Mouse (Mus musculus): ENCODE results near the gene Cinp. TPM values are rescaled to one million over a fixed set of nuclear protein-coding genes. Genes with fewer than 3 reads are reported as not detected.
A peak's percentile ranks its signal among the peaks of the same experiment; 100 is the strongest.

Gene Cinp
- polyA plus RNA-seq (2016; fragmentation: Nextera tagmentation; extraction: Ambion mirVana) = 67.3 and 77.2 TPM in 2 replicates

DNA sequence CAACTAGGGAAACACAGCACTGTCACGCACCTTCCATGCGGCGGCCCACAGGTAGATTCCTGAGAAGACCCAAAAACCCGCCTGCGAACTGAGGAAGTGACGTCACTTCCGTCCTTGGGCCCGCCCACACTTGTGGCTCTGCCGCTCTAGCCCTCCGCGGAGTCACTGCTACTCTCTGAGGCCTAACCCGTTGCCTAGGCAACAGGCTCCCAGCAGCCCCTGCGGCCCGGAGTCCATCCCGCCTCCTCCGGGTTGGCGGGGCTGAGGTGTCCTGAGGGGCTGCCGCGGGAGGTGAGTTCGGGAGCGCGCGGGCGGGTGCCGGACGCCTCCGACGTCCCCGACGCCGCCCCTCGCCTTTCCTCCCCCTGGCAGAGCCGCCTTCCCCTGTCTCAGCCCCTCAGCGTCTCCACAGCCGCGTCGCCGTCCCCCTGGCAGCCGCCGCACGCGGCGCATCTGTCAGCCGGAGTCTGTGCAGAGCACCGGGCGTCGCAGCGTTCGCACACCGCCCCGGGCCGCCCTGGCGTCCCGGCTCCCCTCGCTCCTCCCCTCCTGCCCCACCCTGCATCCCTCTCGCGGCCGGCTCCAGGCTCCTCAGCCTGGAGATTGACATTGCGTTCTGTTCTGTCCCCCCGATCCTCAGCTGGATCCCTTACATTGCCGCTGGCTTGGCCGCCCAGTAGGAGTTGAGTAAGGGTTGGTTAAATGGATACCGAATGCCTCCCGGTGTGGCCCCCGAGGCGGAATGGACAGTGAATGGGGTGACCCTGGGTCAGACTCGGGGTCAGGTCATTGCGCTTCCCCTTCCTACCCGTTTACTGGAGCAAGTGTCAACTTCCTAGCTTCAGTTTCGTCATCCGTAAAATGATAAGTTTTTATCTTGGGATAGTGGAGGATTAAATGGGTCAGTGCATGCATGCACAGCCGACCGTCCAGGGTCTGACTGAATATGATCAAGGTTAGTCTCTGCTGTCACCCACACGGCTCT, at the start of gene Cinp, which contains the start of gene Tecpr2:
Cinp (minus strand) TSS at position 110 of the 985 bp plus-strand sequence.
Tecpr2 (plus strand) TSS at position 229 of the 985 bp plus-strand sequence.
- Histone ChIP-seq H3K36me3 (replicated peaks) (peaks cover 4% of the 10 kb centered on the region; the same call in 1 of the 2 replicates), H3K4me1 (peaks cover 23% of the 10 kb centered on the region), H3K9me3 (no peaks in the 10 kb centered on the region), H3K9ac (peak within 1 kb of the TSS; percentile 85), H3K4me3 (replicated peaks) (peak within 1 kb of the TSS; percentile 86), H3K27ac (peak within 1 kb of the TSS; percentile 92), H3K4me2 (peak within 1 kb of the TSS; percentile 87), H3K27me3 (no peaks in the 10 kb centered on the region)
- peak; percentile 100 for ATAC-seq (ENCODE audit: low FRiP score)
- under 1% methylated on average over 61 of the region's 74 CpGs for WGBS

- Histone ChIP-seq H3K36me3 (replicated peaks) (peaks cover 52% of the 10 kb centered on the region), H3K9me3 (no peaks in the 10 kb centered on the region), H3K4me2 (no peak overlapping the region), H3K4me3 (replicated peaks) (no peak overlapping the region), H3K27me3 (no peaks in the 10 kb centered on the region), H3K27ac (no peak overlapping the region), H3K9ac (no peak overlapping the region), H3K4me1 (no peaks in the 10 kb centered on the region)
- ATAC-seq (ENCODE audit: low FRiP score) = no peak
- WGBS = 94% methylated on average over 5 of the region's 5 CpGs
Observed at GRCm38 (mm10) chr12:110937496-110937895, 48.6 kb upstream of the Cinp start.

- Histone ChIP-seq H3K9ac (no peak overlapping the region), H3K36me3 (replicated peaks) (peaks cover 57% of the 10 kb centered on the region), H3K4me1 (no peaks in the 10 kb centered on the region), H3K27me3 (no peaks in the 10 kb centered on the region), H3K4me3 (replicated peaks) (no peak overlapping the region), H3K27ac (no peak overlapping the region), H3K9me3 (no peaks in the 10 kb centered on the region), H3K4me2 (no peak overlapping the region)
- WGBS = 64% methylated on average over 9 of the region's 9 CpGs
- ATAC-seq (ENCODE audit: low FRiP score) = peak; percentile 79; the same call in 1 of the 2 replicates
Observed at GRCm38 (mm10) chr12:110935983-110936620, 47.2 kb upstream of the Cinp start.

- no peak overlapping the region for H3K27ac ChIP-seq
- H3K4me3 ChIP-seq (replicated peaks) = no peak overlapping the region
- no peak for ATAC-seq (ENCODE audit: low FRiP score)
- no peak overlapping the region for H3K9ac ChIP-seq
- H3K4me2 ChIP-seq = no peak overlapping the region
- H3K36me3 ChIP-seq (replicated peaks) = peaks cover 50% of the 10 kb centered on the region
- H3K4me1 ChIP-seq = no peaks in the 10 kb centered on the region
- H3K27me3 ChIP-seq = no peaks in the 10 kb centered on the region
- 88% methylated on average over 5 of the region's 5 CpGs for WGBS
- H3K9me3 ChIP-seq = no peaks in the 10 kb centered on the region
Observed at GRCm38 (mm10) chr12:110932820-110933219, 43.9 kb upstream of the Cinp start.

DNA sequence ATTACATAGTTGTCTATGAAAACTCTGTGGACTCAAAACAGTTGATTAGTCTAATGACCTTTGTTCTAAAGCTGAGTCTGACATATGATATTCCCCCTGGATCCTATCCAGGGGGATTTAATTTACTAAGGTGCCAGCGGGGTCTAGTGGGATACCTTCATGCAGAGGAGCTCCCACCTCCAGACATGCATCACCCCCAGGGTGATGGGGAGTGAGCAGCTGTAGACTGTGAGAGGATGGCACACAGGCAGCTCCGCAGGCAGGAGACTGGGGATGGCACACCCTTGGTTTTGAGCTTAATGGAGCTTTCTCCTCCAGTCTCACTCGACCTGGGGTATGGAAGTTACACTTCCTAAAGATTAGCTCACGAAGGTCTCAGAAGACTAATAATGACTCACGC, 32.6 kb upstream of the Cinp start:
- H3K27me3 ChIP-seq = no peaks in the 10 kb centered on the region
- no peaks in the 10 kb centered on the region for H3K4me1 ChIP-seq
- no peak for ATAC-seq (ENCODE audit: low FRiP score)
- H3K4me2 ChIP-seq = no peak overlapping the region
- peaks cover 34% of the 10 kb centered on the region for H3K36me3 ChIP-seq (replicated peaks)
- no peak overlapping the region for H3K27ac ChIP-seq
- no peak overlapping the region for H3K9ac ChIP-seq
- no peaks in the 10 kb centered on the region for H3K9me3 ChIP-seq
- WGBS = 86% methylated on average over 5 of the region's 5 CpGs
- H3K4me3 ChIP-seq (replicated peaks) = no peak overlapping the region

- 91% methylated on average over 4 of the region's 4 CpGs for WGBS
Observed at GRCm38 (mm10) chr12:110920254-110920653, 31.3 kb upstream of the Cinp start.

GRCm38 (mm10) chr12:110915761-110916160, 26.8 kb upstream of the Cinp start:
- peaks cover 40% of the 10 kb centered on the region for H3K36me3 ChIP-seq (replicated peaks)
- H3K9ac ChIP-seq = no peak overlapping the region
- 90% methylated on average over 9 of the region's 9 CpGs for whole genome bisulfite sequencing
- H3K4me1 ChIP-seq = no peaks in the 10 kb centered on the region
- no peak for ATAC-seq (ENCODE audit: low FRiP score)
- no peak overlapping the region for H3K27ac ChIP-seq
- H3K9me3 ChIP-seq = no peaks in the 10 kb centered on the region
- no peak overlapping the region for H3K4me3 ChIP-seq (replicated peaks)
- no peak overlapping the region for H3K4me2 ChIP-seq
- no peaks in the 10 kb centered on the region for H3K27me3 ChIP-seq

More at GRCm38 (mm10) chr12:110920254-110920653, 31.3 kb upstream of the Cinp start:
- no peak overlapping the region for H3K4me3 ChIP-seq (replicated peaks)
- H3K36me3 ChIP-seq (replicated peaks) = peaks cover 44% of the 10 kb centered on the region
- no peak overlapping the region for H3K9ac ChIP-seq
- no peaks in the 10 kb centered on the region for H3K4me1 ChIP-seq
- H3K4me2 ChIP-seq = no peak overlapping the region
- no peak overlapping the region for H3K27ac ChIP-seq
- ATAC-seq (ENCODE audit: low FRiP score) = no peak
- H3K9me3 ChIP-seq = no peaks in the 10 kb centered on the region
- H3K27me3 ChIP-seq = no peaks in the 10 kb centered on the region

GRCm38 (mm10) chr12:110909962-110910361, 21.0 kb upstream of the Cinp start:
- H3K4me3 ChIP-seq (replicated peaks) = no peak overlapping the region
- H3K9me3 ChIP-seq = no peaks in the 10 kb centered on the region
- 99% methylated on average over 2 of the region's 2 CpGs for WGBS
- H3K9ac ChIP-seq = no peak overlapping the region
- H3K36me3 ChIP-seq (replicated peaks) = peaks cover 5% of the 10 kb centered on the region
- no peak overlapping the region for H3K27ac ChIP-seq
- no peak overlapping the region for H3K4me2 ChIP-seq
- no peaks in the 10 kb centered on the region for H3K4me1 ChIP-seq
- no peak for ATAC-seq (ENCODE audit: low FRiP score)
- no peaks in the 10 kb centered on the region for H3K27me3 ChIP-seq

- H3K36me3 ChIP-seq (replicated peaks) = no peaks in the 10 kb centered on the region
- no peak for ATAC-seq (ENCODE audit: low FRiP score)
- no peaks in the 10 kb centered on the region for H3K4me1 ChIP-seq
- WGBS = 88% methylated on average over 3 of the region's 3 CpGs
- no peak overlapping the region for H3K9ac ChIP-seq
- no peak overlapping the region for H3K4me3 ChIP-seq (replicated peaks)
- H3K27me3 ChIP-seq = no peaks in the 10 kb centered on the region
- H3K9me3 ChIP-seq = no peaks in the 10 kb centered on the region
- no peak overlapping the region for H3K27ac ChIP-seq
- H3K4me2 ChIP-seq = no peak overlapping the region
Observed at GRCm38 (mm10) chr12:110907845-110908244, 18.9 kb upstream of the Cinp start.

DNA sequence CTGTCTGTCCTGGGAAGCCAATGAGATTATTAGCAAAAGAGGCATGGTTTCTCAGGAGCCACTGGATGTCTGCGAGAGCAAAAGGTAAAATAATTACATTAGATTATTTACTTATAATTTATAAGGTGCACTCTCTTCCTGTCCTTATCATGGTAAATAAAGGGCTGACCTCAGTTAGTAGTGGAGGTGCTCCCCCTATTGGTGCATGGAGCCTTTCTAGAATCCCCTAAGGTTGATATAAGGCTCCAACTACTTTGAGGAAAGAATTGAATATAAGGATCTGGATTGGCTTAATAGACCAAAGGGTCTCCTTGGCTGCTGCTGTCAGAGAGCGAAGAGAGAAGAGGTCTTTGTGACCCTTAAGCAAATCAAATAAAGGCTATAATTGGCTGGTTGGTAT, 14.6 kb upstream of the Cinp start:
- no peak for ATAC-seq (ENCODE audit: low FRiP score)
- Histone ChIP-seq H3K4me3 (replicated peaks) (no peak overlapping the region), H3K4me1 (no peaks in the 10 kb centered on the region), H3K9me3 (no peaks in the 10 kb centered on the region), H3K36me3 (replicated peaks) (no peaks in the 10 kb centered on the region), H3K9ac (no peak overlapping the region), H3K27me3 (no peaks in the 10 kb centered on the region), H3K27ac (no peak overlapping the region), H3K4me2 (no peak overlapping the region)
- WGBS = 85% methylated on average over 2 of the region's 2 CpGs

DNA sequence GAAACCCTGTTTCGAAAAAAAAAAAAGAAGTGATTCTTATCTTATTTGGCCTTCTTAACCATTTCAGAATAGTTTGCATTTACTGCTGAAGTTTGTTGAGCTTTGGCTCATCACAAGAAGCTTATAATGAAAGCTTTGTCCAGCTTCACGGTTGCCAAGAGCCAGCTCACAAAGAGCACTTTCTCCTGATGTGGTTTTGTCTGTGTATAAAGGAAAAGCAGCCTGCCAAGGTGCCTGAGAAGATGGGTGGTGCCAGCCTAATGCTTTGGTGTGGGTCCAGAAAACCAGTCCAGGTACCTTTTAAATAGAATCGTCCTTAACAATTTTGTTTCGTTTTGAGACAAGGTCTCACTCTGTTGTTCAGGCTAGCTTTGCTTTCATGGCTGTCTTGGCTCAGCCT, 13.2 kb upstream of the Cinp start:
- Histone ChIP-seq H3K9ac (no peak overlapping the region), H3K27me3 (no peaks in the 10 kb centered on the region), H3K4me3 (replicated peaks) (no peak overlapping the region), H3K9me3 (no peaks in the 10 kb centered on the region), H3K4me1 (no peaks in the 10 kb centered on the region), H3K36me3 (replicated peaks) (peaks cover 5% of the 10 kb centered on the region; the same call in 1 of the 2 replicates), H3K27ac (no peak overlapping the region), H3K4me2 (no peak overlapping the region)
- ATAC-seq (ENCODE audit: low FRiP score) = no peak
- WGBS = 83% methylated on average over 4 of the region's 4 CpGs

- Histone ChIP-seq H3K27me3 (no peaks in the 10 kb centered on the region), H3K4me2 (no peak overlapping the region), H3K36me3 (replicated peaks) (peaks cover 3% of the 10 kb centered on the region; the same call in 1 of the 2 replicates), H3K4me3 (replicated peaks) (no peak overlapping the region), H3K4me1 (peaks cover 23% of the 10 kb centered on the region), H3K9me3 (no peaks in the 10 kb centered on the region), H3K27ac (no peak overlapping the region), H3K9ac (no peak overlapping the region)
- no peak for ATAC-seq (ENCODE audit: low FRiP score)
- 87% methylated on average over 1 of the region's 1 CpGs for WGBS
Observed at GRCm38 (mm10) chr12:110891887-110892286, 2.9 kb upstream of the Cinp start.
